Mouse (Mus musculus) G1E (cell line): ENCODE measurements around the gene Calm4. TPM values are rescaled to one million over a fixed set of nuclear protein-coding genes. Genes with fewer than 3 reads are reported as not detected.
"Not testable (repeated sequence)": the region's sequence is repeated elsewhere in the genome, so short reads cannot be mapped to it uniquely, and the experiment has no call there.

Experiments used
- ATAC-seq: 2 replicates; pipeline ENCODE4 v1.8.0; 2016; ENCODE audit warnings: mild to moderate bottlenecking; ENCODE audit not compliant: insufficient number of reproducible peaks, poor library complexity, low FRiP score, severe bottlenecking; ENCODE audit errors: extremely low read depth
- DNase-seq: peaks from one replicate; pipeline ENCODE4 v3.0.0; 2012; ENCODE audit warnings: low spot score
- H3K27me3 ChIP-seq: 2 replicates; pipeline ENCODE4 v1.6.1; 2012; ENCODE audit warnings: mild to moderate bottlenecking, low read length, inconsistent platforms; ENCODE audit not compliant: insufficient read depth
- H3K36me3 ChIP-seq: replicated peaks from 2 replicates; pipeline ENCODE3; 2012; ENCODE audit warnings: mild to moderate bottlenecking, inconsistent platforms
- H3K4me1 ChIP-seq: 2 replicates; pipeline ENCODE4 v1.6.1; 2012; ENCODE audit warnings: low read depth, low read length, inconsistent platforms, mixed read lengths; ENCODE audit not compliant: insufficient read depth
- H3K4me3 ChIP-seq: 2 replicates; pipeline ENCODE4 v1.5.1; 2012; ENCODE audit warnings: low read depth, mild to moderate bottlenecking, inconsistent platforms, low read length, moderate library complexity, mixed read lengths
- H3K9me3 ChIP-seq: replicated peaks from 2 replicates; pipeline ENCODE4 v1.6.1; 2012; ENCODE audit warnings: inconsistent platforms
- CTCF ChIP-seq: IDR thresholded peaks from 2 replicates; pipeline ENCODE4 v1.5.1; 2012; ENCODE audit warnings: low read depth, low read length, inconsistent platforms, mixed read lengths
- GATA1 ChIP-seq: IDR thresholded peaks from 2 replicates; pipeline ENCODE4 v1.6.1; 2012; ENCODE audit warnings: borderline replicate concordance, low read length, inconsistent platforms, mixed read lengths
- GATA2 ChIP-seq: IDR thresholded peaks from 2 replicates; pipeline ENCODE4 v1.6.1; 2012; ENCODE audit warnings: low read depth, low read length, inconsistent platforms, borderline replicate concordance
- POLR2AphosphoS5 ChIP-seq: IDR thresholded peaks from 2 replicates; pipeline ENCODE4 v1.6.1; 2012; ENCODE audit warnings: low read depth, low read length, inconsistent platforms; ENCODE audit not compliant: insufficient replicate concordance
- TAL1 ChIP-seq: conservative IDR thresholded peaks from 2 replicates; pipeline ENCODE4 v1.6.1; 2012; ENCODE audit warnings: low read depth, low read length, inconsistent platforms, mixed read lengths
- polyA plus RNA-seq: library from polyadenylated mRNA; stranded (reverse); fragments of >175 nt; gene quantifications from 2 replicates; pipeline ENCODE4 v1.2.3, GENCODE M21; 2012
- total RNA-seq, 2 experiments: library from RNA; stranded (forward) in 1 of 2; stranded (reverse) in 1 of 2; fragments of 200-1000 nt in 1 of 2; fragments of >200 nt in 1 of 2; fragmentation: Nextera tagmentation in 1 of 2; gene quantifications; 2 replicates each; pipeline ENCODE4 v1.2.3; 2014 to 2017

Calm4 gene
- not detected in 2 replicates for total RNA-seq (2014; fragmentation: Nextera tagmentation)
- not detected in 2 replicates for total RNA-seq (2017)
- not detected in 2 replicates for polyA plus RNA-seq

GRCm38 (mm10) chr13:3837312-3837807, at the start of gene Calm4:
TSS of gene Calm4 (plus strand) at chr13:3837757.
- not testable (repeated sequence) for DNase-seq

GRCm38 (mm10) chr13:3788588-3788987, 49.0 kb upstream of the Calm4 start:
- Histone ChIP-seq H3K4me1 (no peaks in the 10 kb centered on the region), H3K4me3 (no peak overlapping the region), H3K36me3 (no peaks in the 10 kb centered on the region), H3K27me3 (no peaks in the 10 kb centered on the region), H3K9me3 (no peaks in the 10 kb centered on the region)
- no peak for TF ChIP-seq CTCF
- TF ChIP-seq GATA1: no peak
- no peak for TF ChIP-seq TAL1
- TF ChIP-seq POLR2AphosphoS5: no peak
- TF ChIP-seq GATA2: no peak
- DNase-seq (no peak), ATAC-seq (no peak)

More at GRCm38 (mm10) chr13:3837312-3837807, at the start of gene Calm4:
- H3K9me3 ChIP-seq, H3K27me3 ChIP-seq, H3K36me3 ChIP-seq, H3K4me3 ChIP-seq, H3K4me1 ChIP-seq, ATAC-seq: not testable (repeated sequence)

- H3K4me1 ChIP-seq: no peaks in the 10 kb centered on the region
- H3K4me3 ChIP-seq: no peak overlapping the region
- TF ChIP-seq POLR2AphosphoS5: no peak
- TF ChIP-seq GATA2: no peak
- no peak for TF ChIP-seq CTCF
- no peak for TF ChIP-seq TAL1
- H3K36me3 ChIP-seq: no peaks in the 10 kb centered on the region
- no peak for ATAC-seq
- DNase-seq: no peak
- no peaks in the 10 kb centered on the region for H3K27me3 ChIP-seq
- H3K9me3 ChIP-seq: no peaks in the 10 kb centered on the region
Observed at GRCm38 (mm10) chr13:3789531-3789930, 48.0 kb upstream of the Calm4 start.

- TF ChIP-seq POLR2AphosphoS5 (no peak), CTCF (no peak), TAL1 (no peak), GATA1 (no peak)
- H3K9me3 ChIP-seq: no peaks in the 10 kb centered on the region
- no peak for ATAC-seq
- no peaks in the 10 kb centered on the region for H3K36me3 ChIP-seq
- no peaks in the 10 kb centered on the region for H3K27me3 ChIP-seq
- no peaks in the 10 kb centered on the region for H3K4me1 ChIP-seq
- DNase-seq: no peak
- H3K4me3 ChIP-seq: no peak overlapping the region
Observed at GRCm38 (mm10) chr13:3796649-3797048, 40.9 kb upstream of the Calm4 start.

DNA sequence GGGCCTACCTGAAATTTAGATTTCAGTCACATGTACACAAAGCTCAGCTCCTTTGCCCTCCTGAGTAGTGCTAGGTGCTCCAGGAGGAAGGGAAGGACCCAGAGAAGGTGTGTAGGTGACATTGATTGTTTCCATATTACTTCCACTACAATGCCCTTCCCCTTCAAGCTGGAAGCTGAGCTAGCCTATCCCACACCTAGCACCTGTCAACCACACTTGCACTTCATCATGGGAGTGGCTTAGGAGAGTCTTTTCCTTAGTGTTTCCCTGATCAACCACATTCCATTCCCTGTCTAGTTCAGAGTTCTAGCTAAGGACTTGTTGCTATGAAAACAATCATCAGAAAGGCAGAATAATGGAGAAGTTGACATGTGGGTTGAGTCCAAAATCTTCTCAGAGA, 38.8 kb upstream of the Calm4 start:
- ATAC-seq: no peak
- Histone ChIP-seq H3K27me3 (no peaks in the 10 kb centered on the region), H3K9me3 (no peaks in the 10 kb centered on the region), H3K4me3 (no peak overlapping the region), H3K4me1 (no peaks in the 10 kb centered on the region), H3K36me3 (no peaks in the 10 kb centered on the region)
- TF ChIP-seq GATA2 (no peak), GATA1 (no peak), CTCF (no peak), POLR2AphosphoS5 (no peak), TAL1 (no peak)
- no peak for DNase-seq

- no peaks in the 10 kb centered on the region for H3K4me1 ChIP-seq
- TF ChIP-seq GATA2 (no peak), POLR2AphosphoS5 (no peak), TAL1 (no peak), GATA1 (no peak), CTCF (no peak)
- no peak overlapping the region for H3K4me3 ChIP-seq
- ATAC-seq (no peak), DNase-seq (no peak)
- H3K9me3 ChIP-seq: no peaks in the 10 kb centered on the region
- H3K27me3 ChIP-seq: no peaks in the 10 kb centered on the region
- H3K36me3 ChIP-seq: no peaks in the 10 kb centered on the region
Observed at GRCm38 (mm10) chr13:3799386-3799785, 38.2 kb upstream of the Calm4 start.

DNA sequence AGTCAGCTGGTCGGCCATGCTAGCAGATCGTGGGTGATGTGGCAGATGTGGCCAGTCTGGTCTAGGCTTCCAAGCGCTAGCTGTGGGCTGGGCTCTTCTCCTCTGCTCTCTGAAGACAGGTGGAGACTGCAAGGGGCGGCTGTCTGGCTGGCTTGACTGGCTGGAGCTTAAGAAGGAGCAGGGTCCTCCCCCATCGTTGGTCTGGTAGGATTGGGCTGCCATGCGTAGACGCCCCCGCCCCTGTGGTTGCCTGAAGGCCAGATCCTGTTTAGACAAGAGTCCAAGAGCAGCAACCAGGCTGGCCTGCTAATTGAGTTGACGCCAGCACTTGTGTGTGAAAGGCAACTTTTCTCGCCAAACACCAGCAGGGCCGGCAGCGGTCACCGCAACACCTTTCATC, 33.4 kb upstream of the Calm4 start, which contains the start of gene Calml3:
Gene Calml3, minus strand, starts transcription at position 131 of the 400 bp plus-strand sequence.
- no peaks in the 10 kb centered on the region for H3K4me1 ChIP-seq
- no peak within 1 kb of the TSS for H3K4me3 ChIP-seq
- H3K36me3 ChIP-seq: no peaks in the 10 kb centered on the region
- no peak for TF ChIP-seq TAL1
- no peak for TF ChIP-seq GATA2
- TF ChIP-seq GATA1: no peak
- TF ChIP-seq POLR2AphosphoS5: no peak
- TF ChIP-seq CTCF: no peak
- ATAC-seq: no peak
- H3K27me3 ChIP-seq: 0 out of 2 replicates have a peak, but pooled peaks cover 4% of the 10 kb centered on the region
- H3K9me3 ChIP-seq: no peaks in the 10 kb centered on the region
- DNase-seq: no peak
